Mouse (Mus musculus): ENCODE results near the gene Snrpd3. TPM values are rescaled to one million over a fixed set of nuclear protein-coding genes. Genes with fewer than 3 reads are reported as not detected.
"Not testable (repeated sequence)": the region's sequence is repeated elsewhere in the genome, so short reads cannot be mapped to it uniquely, and the experiment has no call there.

Snrpd3 gene
- total RNA-seq, 1 experiment: 124 TPM

GRCm38 (mm10) chr10:75516724-75517072 is 653 bp upstream of the Snrpd3 start:
- in situ Hi-C loops (cut with MboI; ENCODE audit: low sequenced_read_pairs in 2 of 2, unreplicated experiment in 2 of 2): no loop called here
- Histone ChIP-seq H3K9me3 (ENCODE audit: control insufficient read depth, insufficient read depth, low read depth, low read length) (no peaks in the 10 kb centered on the region), H3K4me1 (ENCODE audit: control insufficient read depth in 2 of 2, insufficient read depth in 2 of 2, low read length in 2 of 2, poor library complexity in 1 of 2) (peaks cover 2 to 7% of the 10 kb centered on the region in 2 experiments; a peak in 2 of 4 replicates), H3K4me3 (ENCODE audit: insufficient read depth in 1 of 2, low read depth in 1 of 2, low read length in 2 of 2, poor library complexity in 1 of 2, severe bottlenecking in 1 of 2) (peak overlapping the region; percentile 85 to 90), H3K36me3 (ENCODE audit: control insufficient read depth, insufficient read depth, low read length, poor library complexity, severe bottlenecking) (peaks cover 23% of the 10 kb centered on the region), H3K27ac (ENCODE audit: insufficient read depth, low read depth, low read length, poor library complexity, severe bottlenecking) (no peak overlapping the region), H3K9ac (ENCODE audit: insufficient read depth, low read depth, low read length, poor library complexity, severe bottlenecking) (peak overlapping the region; percentile 88)
- no peak for DNase-seq (ENCODE audit: low read depth, low spot score)
- TF ChIP-seq CHD2 (IDR thresholded peaks at IDR 0.05; ENCODE audit: low read depth, low read length): no peak
- no peak for TF ChIP-seq ZC3H11A (IDR thresholded peaks at IDR 0.05; ENCODE audit: borderline replicate concordance, low read depth, low read length)
- TF ChIP-seq MAFK (IDR thresholded peaks at IDR 0.05; ENCODE audit: insufficient read depth, low read depth, low read length): no peak
- no peak for TF ChIP-seq HCFC1 (IDR thresholded peaks at IDR 0.05; ENCODE audit: borderline replicate concordance, insufficient read depth, low read length)
- TF ChIP-seq ZNF384 (IDR thresholded peaks at IDR 0.05; ENCODE audit: low read depth, low read length): no peak

- Histone ChIP-seq H3K4me3 (ENCODE audit: insufficient read depth in 1 of 2, low read depth in 1 of 2, low read length in 2 of 2, poor library complexity in 1 of 2, severe bottlenecking in 1 of 2) (peak within 1 kb of the TSS; percentile 90 to 92), H3K9me3 (ENCODE audit: control insufficient read depth, insufficient read depth, low read depth, low read length) (no peaks in the 10 kb centered on the region), H3K4me1 (ENCODE audit: control insufficient read depth in 2 of 2, insufficient read depth in 2 of 2, low read length in 2 of 2, poor library complexity in 1 of 2) (peaks cover 2 to 7% of the 10 kb centered on the region in 2 experiments; a peak in 2 of 4 replicates), H3K9ac (ENCODE audit: insufficient read depth, low read depth, low read length, poor library complexity, severe bottlenecking) (peak within 1 kb of the TSS; percentile 96), H3K27ac (ENCODE audit: insufficient read depth, low read depth, low read length, poor library complexity, severe bottlenecking) (peak within 1 kb of the TSS; percentile 82), H3K36me3 (ENCODE audit: control insufficient read depth, insufficient read depth, low read length, poor library complexity, severe bottlenecking) (peaks cover 27% of the 10 kb centered on the region)
- DNase-seq (ENCODE audit: low read depth, low spot score): peak; percentile 97
- in situ Hi-C loops (cut with MboI; ENCODE audit: low sequenced_read_pairs in 2 of 2, unreplicated experiment in 2 of 2): no loop called here
- TF ChIP-seq HCFC1 (IDR thresholded peaks at IDR 0.05; ENCODE audit: borderline replicate concordance, insufficient read depth, low read length) (peak; percentile 90), CHD2 (IDR thresholded peaks at IDR 0.05; ENCODE audit: low read depth, low read length) (peak; percentile 67; the same call in 1 of the 2 replicates), ZC3H11A (IDR thresholded peaks at IDR 0.05; ENCODE audit: borderline replicate concordance, low read depth, low read length) (no peak), ZNF384 (IDR thresholded peaks at IDR 0.05; ENCODE audit: low read depth, low read length) (no peak), MAFK (IDR thresholded peaks at IDR 0.05; ENCODE audit: insufficient read depth, low read depth, low read length) (no peak)
Observed at GRCm38 (mm10) chr10:75517758-75518143, 400 bp downstream of the Snrpd3 start, which contains the start of gene Gucd1. Gucd1 (minus strand) TSS chr10:75517972.

GRCm38 (mm10) chr10:75520581-75520980 is 3.2 kb downstream of the Snrpd3 start:
- H3K36me3 ChIP-seq (ENCODE audit: control insufficient read depth, insufficient read depth, low read length, poor library complexity, severe bottlenecking): peaks cover 33% of the 10 kb centered on the region

GRCm38 (mm10) chr10:75521643-75522042 is 4.3 kb downstream of the Snrpd3 start:
- in situ Hi-C loops (cut with MboI; ENCODE audit: low sequenced_read_pairs in 2 of 2, unreplicated experiment in 2 of 2): no loop called here
- H3K36me3 ChIP-seq (ENCODE audit: control insufficient read depth, insufficient read depth, low read length, poor library complexity, severe bottlenecking): peaks cover 37% of the 10 kb centered on the region
- no peak overlapping the region for H3K9ac ChIP-seq (ENCODE audit: insufficient read depth, low read depth, low read length, poor library complexity, severe bottlenecking)
- TF ChIP-seq ZC3H11A (IDR thresholded peaks at IDR 0.05; ENCODE audit: borderline replicate concordance, low read depth, low read length): no peak
- TF ChIP-seq ZNF384 (IDR thresholded peaks at IDR 0.05; ENCODE audit: low read depth, low read length): no peak
- no peak for TF ChIP-seq CHD2 (IDR thresholded peaks at IDR 0.05; ENCODE audit: low read depth, low read length)
- TF ChIP-seq MAFK (IDR thresholded peaks at IDR 0.05; ENCODE audit: insufficient read depth, low read depth, low read length): no peak
- TF ChIP-seq HCFC1 (IDR thresholded peaks at IDR 0.05; ENCODE audit: borderline replicate concordance, insufficient read depth, low read length): no peak
- no peak overlapping the region for H3K4me3 ChIP-seq (ENCODE audit: insufficient read depth in 1 of 2, low read depth in 1 of 2, low read length in 2 of 2, poor library complexity in 1 of 2, severe bottlenecking in 1 of 2)
- no peak overlapping the region for H3K27ac ChIP-seq (ENCODE audit: insufficient read depth, low read depth, low read length, poor library complexity, severe bottlenecking)
- peaks cover 2 to 4% of the 10 kb centered on the region in 2 experiments; a peak in 2 of 4 replicates for H3K4me1 ChIP-seq (ENCODE audit: control insufficient read depth in 2 of 2, insufficient read depth in 2 of 2, low read length in 2 of 2, poor library complexity in 1 of 2)
- no peaks in the 10 kb centered on the region for H3K9me3 ChIP-seq (ENCODE audit: control insufficient read depth, insufficient read depth, low read depth, low read length)
- no peak for DNase-seq (ENCODE audit: low read depth, low spot score)

More at GRCm38 (mm10) chr10:75520581-75520980, 3.2 kb downstream of the Snrpd3 start:
- no peak overlapping the region for H3K9ac ChIP-seq (ENCODE audit: insufficient read depth, low read depth, low read length, poor library complexity, severe bottlenecking)
- H3K4me3 ChIP-seq (ENCODE audit: insufficient read depth in 1 of 2, low read depth in 1 of 2, low read length in 2 of 2, poor library complexity in 1 of 2, severe bottlenecking in 1 of 2): no peak overlapping the region
- no peaks in the 10 kb centered on the region for H3K9me3 ChIP-seq (ENCODE audit: control insufficient read depth, insufficient read depth, low read depth, low read length)
- in situ Hi-C loops (cut with MboI; ENCODE audit: low sequenced_read_pairs in 2 of 2, unreplicated experiment in 2 of 2): no loop called here
- H3K4me1 ChIP-seq (ENCODE audit: control insufficient read depth in 2 of 2, insufficient read depth in 2 of 2, low read length in 2 of 2, poor library complexity in 1 of 2): peaks cover 2 to 7% of the 10 kb centered on the region in 2 experiments; a peak in 2 of 4 replicates
- DNase-seq (ENCODE audit: low read depth, low spot score): no peak
- H3K27ac ChIP-seq (ENCODE audit: insufficient read depth, low read depth, low read length, poor library complexity, severe bottlenecking): no peak overlapping the region
- no peak for TF ChIP-seq CHD2 (IDR thresholded peaks at IDR 0.05; ENCODE audit: low read depth, low read length)
- no peak for TF ChIP-seq ZC3H11A (IDR thresholded peaks at IDR 0.05; ENCODE audit: borderline replicate concordance, low read depth, low read length)
- TF ChIP-seq MAFK (IDR thresholded peaks at IDR 0.05; ENCODE audit: insufficient read depth, low read depth, low read length): no peak
- TF ChIP-seq ZNF384 (IDR thresholded peaks at IDR 0.05; ENCODE audit: low read depth, low read length): no peak
- no peak for TF ChIP-seq HCFC1 (IDR thresholded peaks at IDR 0.05; ENCODE audit: borderline replicate concordance, insufficient read depth, low read length)

DNA sequence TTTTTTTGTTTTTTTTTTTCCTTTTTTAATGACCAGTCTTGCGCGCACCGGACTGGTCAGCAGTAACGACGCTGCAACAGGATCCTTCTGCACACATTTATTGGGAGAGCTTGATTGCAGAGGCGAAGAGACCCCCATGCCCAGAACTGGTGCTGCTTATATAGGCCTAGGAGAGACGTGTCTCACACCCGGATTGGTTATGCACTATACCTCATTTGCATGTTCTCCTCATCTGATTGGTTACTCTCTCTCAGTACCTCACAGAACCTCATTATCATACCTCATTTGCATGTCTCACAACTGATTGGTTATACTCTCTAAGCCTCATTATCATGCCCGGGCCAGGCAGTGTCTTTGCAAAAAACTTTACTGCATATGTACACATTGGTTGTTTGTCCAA is 8.1 kb downstream of the Snrpd3 start:
- H3K4me3 ChIP-seq (ENCODE audit: insufficient read depth in 1 of 2, low read depth in 1 of 2, low read length in 2 of 2, poor library complexity in 1 of 2, severe bottlenecking in 1 of 2); H3K4me1 ChIP-seq (ENCODE audit: control insufficient read depth in 2 of 2, insufficient read depth in 2 of 2, low read length in 2 of 2, poor library complexity in 1 of 2); DNase-seq (ENCODE audit: low read depth, low spot score); H3K9me3 ChIP-seq (ENCODE audit: control insufficient read depth, insufficient read depth, low read depth, low read length); H3K9ac ChIP-seq (ENCODE audit: insufficient read depth, low read depth, low read length, poor library complexity, severe bottlenecking); H3K27ac ChIP-seq (ENCODE audit: insufficient read depth, low read depth, low read length, poor library complexity, severe bottlenecking); in situ Hi-C loops (cut with MboI; ENCODE audit: low sequenced_read_pairs in 2 of 2, unreplicated experiment in 2 of 2): not testable (repeated sequence)
- H3K36me3 ChIP-seq (ENCODE audit: control insufficient read depth, insufficient read depth, low read length, poor library complexity, severe bottlenecking): peaks cover 35% of the 10 kb centered on the region
